Mouse (Mus musculus) thymus, adult 2 months (tissue): ENCODE results near the gene Phf21a. TPM values are rescaled to one million over a fixed set of nuclear protein-coding genes. Genes with fewer than 3 reads are reported as not detected.

Experiments
- DNase-seq: peaks from one replicate; pipeline ENCODE4 v3.0.0; 2021
- H3K27ac ChIP-seq: fragments of 200-500 bp; 2 replicates; pipeline ENCODE4 v1.5.1; 2012; ENCODE audit warnings: low read length, control low read depth; ENCODE audit not compliant: control insufficient read depth, insufficient read depth
- H3K27me3 ChIP-seq: fragments of 200-500 bp; 2 replicates; pipeline ENCODE4 v1.6.1; 2012; ENCODE audit warnings: mild to moderate bottlenecking, low read length, moderate library complexity, mixed read lengths; ENCODE audit not compliant: control insufficient read depth, insufficient read depth
- H3K36me3 ChIP-seq: fragments of 200-500 bp; 2 replicates; pipeline ENCODE4 v1.6.1; 2012; ENCODE audit warnings: mild to moderate bottlenecking, low read length, moderate library complexity; ENCODE audit not compliant: control insufficient read depth, insufficient read depth
- H3K4me1 ChIP-seq: fragments of 200-500 bp; replicated peaks from 2 replicates; pipeline ENCODE4 v1.6.1; 2012; ENCODE audit warnings: low read length; ENCODE audit not compliant: control insufficient read depth, insufficient read depth
- H3K4me3 ChIP-seq: fragments of 200-500 bp; 2 replicates; pipeline ENCODE4 v1.5.1; 2012; ENCODE audit warnings: mild to moderate bottlenecking, low read length, control low read depth, moderate library complexity; ENCODE audit not compliant: control insufficient read depth, insufficient read depth
- CTCF ChIP-seq: fragments of 200-500 bp; IDR thresholded peaks from 2 replicates; pipeline ENCODE4 v1.5.1; 2012; ENCODE audit warnings: mild to moderate bottlenecking, control low read depth, low read length, moderate library complexity, borderline replicate concordance; ENCODE audit not compliant: control insufficient read depth, poor library complexity, insufficient read depth; ENCODE audit errors: extremely low read depth
- POLR2A ChIP-seq: fragments of 200-500 bp; IDR thresholded peaks from 2 replicates; pipeline ENCODE4 v1.6.1; 2012; ENCODE audit warnings: mild to moderate bottlenecking, low read length, control low read depth, moderate library complexity; ENCODE audit not compliant: control insufficient read depth, poor library complexity, insufficient read depth; ENCODE audit errors: extremely low read depth
- WGBS: fragments of 180-500 bp; shearing (Covaris S2); methylation state at CpG from one replicate; pipeline ENCODE4 v1.1.7; 2018; 5-methylcytosine and 5-hydroxymethylcytosine counted together
- polyA plus RNA-seq: library from polyadenylated mRNA; depleted of rRNA; stranded (reverse); fragments of >200 nt; gene quantifications from 2 replicates; pipeline ENCODE4 v1.2.3, GENCODE M21; 2012; rRNA removed

Gene Phf21a
- polyA plus RNA-seq, 1 experiment = 81.6 TPM

- Histone ChIP-seq H3K27ac (no peak overlapping the region), H3K36me3 (peaks cover 17% of the 10 kb centered on the region), H3K4me1 (no peaks in the 10 kb centered on the region), H3K27me3 (no peaks in the 10 kb centered on the region), H3K4me3 (no peak overlapping the region)
- WGBS = 97% methylated on average over 18 of the region's 18 CpGs
- DNase-seq = no peak
- TF ChIP-seq POLR2A = no peak
- TF ChIP-seq CTCF = no peak
These were observed 315.6 kb downstream of the Phf21a start for GRCm38 (mm10) chr2:92408309-92409045.

- H3K4me1 ChIP-seq = no peaks in the 10 kb centered on the region
- H3K4me3 ChIP-seq = no peak overlapping the region
- 96% methylated on average over 10 of the region's 10 CpGs for WGBS
- no peak for DNase-seq
- TF ChIP-seq CTCF (no peak), POLR2A (no peak)
- peaks cover 24% of the 10 kb centered on the region for H3K36me3 ChIP-seq
- H3K27me3 ChIP-seq = no peaks in the 10 kb centered on the region
- H3K27ac ChIP-seq = no peak overlapping the region
These were observed 318.8 kb downstream of the Phf21a start for GRCm38 (mm10) chr2:92411705-92412104.

Other genes starting within 250 kb of the Phf21a start
- gene Chrm4, start 165.9 kb upstream of the Phf21a start, polyA plus RNA-seq = 0.80 and 0.87 TPM in 2 replicates
- gene Mdk, start 160.8 kb upstream of the Phf21a start, polyA plus RNA-seq = 12.0 and 17.7 TPM in 2 replicates
- gene Gm9821, start 147.4 kb upstream of the Phf21a start, polyA plus RNA-seq = 0.08 TPM in 1 of 2 replicates, not detected in the other
- gene Dgkz, start 117.3 kb upstream of the Phf21a start, polyA plus RNA-seq = 1,103 and 1,229 TPM in 2 replicates
- 1.7 and 1.8 TPM in 2 replicates for gene Creb3l1, start 68.6 kb upstream of the Phf21a start, polyA plus RNA-seq